Mouse (Mus musculus) B cell, adult 2 months (primary cell): ENCODE data around the gene Ano5.

Source experiments
- DNase-seq, 2 experiments: peaks; one replicate each; pipeline ENCODE4 v3.0.0; 2022

The Ano5 gene

DNA sequence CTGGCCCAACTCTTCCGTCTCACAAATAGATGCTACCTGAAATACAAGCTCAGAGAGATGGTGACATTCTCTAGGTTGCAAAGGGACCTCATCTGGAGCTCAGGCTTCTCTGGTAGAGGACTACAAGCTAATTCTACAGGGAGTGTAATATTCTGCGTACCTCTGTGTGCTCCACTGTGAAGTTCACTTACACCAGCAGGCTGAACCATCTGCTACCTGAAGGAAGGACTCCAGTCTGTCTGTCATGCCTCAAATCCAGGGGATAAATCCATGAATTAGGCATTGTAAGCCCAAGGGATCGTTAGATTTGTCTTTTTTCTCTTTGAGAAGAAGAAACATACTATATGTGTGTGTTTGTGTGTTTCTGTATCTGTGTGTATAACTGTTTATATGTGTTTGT lies 120.3 kb downstream of the Ano5 start:
- DNase-seq, result no peak

DNA sequence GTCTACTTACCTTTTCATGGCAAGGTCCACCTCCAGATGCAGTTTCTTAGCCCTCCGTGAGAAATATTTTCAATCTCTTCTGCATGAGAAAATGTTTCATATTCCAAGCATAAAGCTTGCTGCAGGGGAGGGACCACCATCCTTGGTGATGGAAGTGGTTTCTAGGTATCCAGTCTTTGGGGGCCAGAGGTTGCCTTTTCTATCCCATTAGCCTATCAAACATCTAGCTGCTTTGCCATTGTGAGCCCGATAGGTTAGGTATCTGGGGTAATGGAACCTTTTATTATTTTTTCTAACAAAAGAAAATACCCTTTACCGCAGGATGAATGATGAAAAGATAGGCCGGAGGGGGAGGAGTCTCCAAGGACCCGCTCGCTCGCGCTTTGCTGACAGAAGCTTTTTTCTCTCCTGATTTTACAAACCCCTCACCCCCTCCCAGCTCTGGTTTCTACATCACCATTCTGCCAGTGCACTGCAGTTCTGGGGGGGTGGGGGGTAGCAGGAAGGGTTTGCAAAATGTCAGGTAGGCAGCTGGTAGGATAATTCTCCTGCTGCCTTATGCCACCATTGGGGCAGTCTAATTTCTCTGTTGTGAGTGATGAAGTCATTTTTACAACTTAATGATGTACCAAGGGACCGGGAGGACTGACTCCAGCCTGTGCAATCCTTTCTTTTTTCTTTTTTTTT lies 121.9 kb downstream of the Ano5 start:
- no peak for DNase-seq

DNA sequence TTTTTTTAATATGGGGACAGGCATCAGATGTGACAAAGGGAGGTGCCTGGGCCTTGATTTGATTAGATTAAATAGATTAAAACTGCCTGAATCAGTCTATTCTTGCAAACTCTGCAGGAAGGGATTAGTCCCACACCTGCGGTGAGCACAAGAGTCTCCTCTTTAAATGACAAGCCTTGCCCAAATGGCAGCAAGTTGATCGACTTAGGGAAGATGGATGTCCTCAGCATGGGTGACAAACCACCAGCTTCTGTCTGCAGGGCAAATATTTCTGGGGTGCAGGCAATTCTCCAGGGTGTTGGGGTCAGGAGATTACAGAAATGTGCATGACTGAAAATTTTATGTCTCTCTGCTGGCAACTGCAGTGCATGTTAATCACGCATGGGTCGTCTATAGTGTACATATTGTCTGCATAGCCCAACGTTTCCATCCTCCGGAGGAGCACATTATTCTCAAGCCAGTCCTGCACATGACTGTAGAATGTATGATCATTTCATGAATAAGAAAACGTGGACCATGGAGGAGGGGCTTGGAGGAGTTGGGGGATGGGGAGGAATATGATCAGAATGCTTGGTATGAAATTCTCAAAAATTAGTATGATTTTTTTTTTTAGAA lies 122.5 kb downstream of the Ano5 start:
- no peak for DNase-seq
